Mouse (Mus musculus): ENCODE measurements around the gene Krr1. TPM values are rescaled to one million over a fixed set of nuclear protein-coding genes. Genes with fewer than 3 reads are reported as not detected.

Gene Krr1
- 59.6 and 68.7 TPM in 2 replicates for polyA plus RNA-seq (2014; fragmentation: Nextera tagmentation; extraction: Ambion mirVana)

DNA sequence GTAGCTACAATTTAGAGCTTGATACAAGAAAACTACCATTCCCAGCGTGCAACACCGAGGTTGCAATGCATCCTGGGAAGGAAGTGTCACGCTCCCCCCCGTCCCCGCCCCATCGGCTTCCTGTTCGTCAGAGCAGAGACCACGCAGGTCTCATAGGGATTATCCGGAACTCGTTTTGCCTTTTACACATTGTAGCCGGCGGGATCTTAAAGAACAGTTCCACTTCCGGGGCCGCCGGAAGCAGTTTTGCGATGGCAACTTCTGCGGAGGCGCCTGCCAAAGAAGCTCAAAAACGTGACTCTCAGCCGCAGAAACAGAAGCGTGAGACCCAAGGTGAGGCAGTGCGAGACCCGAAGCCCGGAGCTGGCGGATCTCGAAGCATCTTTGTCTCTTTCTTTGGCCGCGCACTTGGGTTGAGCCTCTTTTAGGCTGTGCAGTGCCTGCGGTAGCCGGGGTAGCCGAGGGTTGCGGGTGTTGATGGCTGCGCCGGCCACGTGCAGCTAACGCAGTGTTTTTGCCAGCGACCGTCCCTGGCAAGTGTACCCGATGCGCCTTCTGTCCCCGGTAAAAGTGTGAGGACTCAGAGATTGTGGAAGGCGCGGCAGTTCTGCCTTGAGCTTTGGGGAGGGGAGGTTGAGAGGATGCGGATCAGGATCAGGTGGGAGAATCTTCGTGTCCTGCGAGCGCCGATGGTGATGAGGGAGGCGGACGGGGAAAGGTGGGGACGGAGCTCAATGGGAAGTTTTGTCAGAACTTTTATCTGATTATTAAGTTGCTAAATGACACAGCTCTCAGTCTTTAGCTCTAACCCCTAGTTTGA is at the start of gene Krr1:
Gene Krr1, plus strand, starts transcription at position 123 of the 820 bp plus-strand sequence.
- peak within 1 kb of the TSS; percentile 73 for H3K4me2 ChIP-seq (replicated peaks; ENCODE audit: low read depth, low read length)
- 0% methylated on average over 51 of the region's 51 CpGs for WGBS
- no peaks in the 10 kb centered on the region for H3K4me1 ChIP-seq (replicated peaks; ENCODE audit: control insufficient read depth, insufficient read depth, low read length)
- peak; percentile 98 for ATAC-seq (ENCODE audit: low FRiP score)
- peak; percentile 97 for DNase-seq (ENCODE audit: low spot score)
- H3K27me3 ChIP-seq (ENCODE audit: control insufficient read depth, insufficient read depth, low read length): no peaks in the 10 kb centered on the region
- peak within 1 kb of the TSS; percentile 86 for H3K9ac ChIP-seq (ENCODE audit: low read depth, low read length)
- no peaks in the 10 kb centered on the region for H3K36me3 ChIP-seq (ENCODE audit: control insufficient read depth, insufficient read depth, low read length)
- H3K9me3 ChIP-seq (ENCODE audit: control insufficient read depth, low read length): no peaks in the 10 kb centered on the region
- no peak within 1 kb of the TSS for H3K27ac ChIP-seq (ENCODE audit: low read depth, low read length)
- peak within 1 kb of the TSS; percentile 85 for H3K4me3 ChIP-seq (ENCODE audit: low read depth, low read length)

DNA sequence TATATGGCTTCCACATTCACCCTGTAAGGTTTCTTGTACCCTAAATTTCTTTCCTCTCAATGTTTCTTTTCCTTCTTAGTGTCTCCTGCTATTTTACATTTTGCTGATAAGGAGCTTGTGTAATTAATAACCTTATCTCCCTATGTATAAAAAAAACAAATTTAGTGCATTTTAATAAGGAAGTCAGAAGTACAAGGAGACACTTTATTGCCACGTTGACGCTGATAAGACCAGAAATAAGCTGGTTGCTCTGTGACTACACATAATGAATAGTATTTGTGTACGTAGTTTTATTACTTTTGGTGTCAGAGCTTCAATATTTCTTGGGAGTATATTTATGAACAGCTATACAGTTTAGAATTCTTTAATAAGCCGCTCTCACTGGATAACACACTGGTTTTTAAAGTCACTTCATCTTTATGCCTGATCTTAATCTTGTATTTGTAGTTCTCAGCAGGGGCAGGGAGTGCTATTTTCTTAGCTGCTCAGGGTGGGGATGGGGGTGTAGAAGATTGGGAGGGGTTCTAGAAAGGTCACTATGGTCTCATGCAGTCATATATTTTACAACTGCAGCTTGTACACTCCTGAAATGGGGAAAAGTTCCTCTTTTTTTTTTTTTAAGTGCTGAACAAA is 48.8 kb upstream of the Krr1 start:
- Histone ChIP-seq H3K4me1 (replicated peaks; ENCODE audit: control insufficient read depth, insufficient read depth, low read length) (no peaks in the 10 kb centered on the region), H3K4me3 (ENCODE audit: low read depth, low read length) (no peak overlapping the region), H3K4me2 (replicated peaks; ENCODE audit: low read depth, low read length) (no peak overlapping the region), H3K9ac (ENCODE audit: low read depth, low read length) (no peak overlapping the region), H3K9me3 (ENCODE audit: control insufficient read depth, low read length) (no peaks in the 10 kb centered on the region), H3K36me3 (ENCODE audit: control insufficient read depth, insufficient read depth, low read length) (no peaks in the 10 kb centered on the region), H3K27ac (ENCODE audit: low read depth, low read length) (no peak overlapping the region), H3K27me3 (ENCODE audit: control insufficient read depth, insufficient read depth, low read length) (no peaks in the 10 kb centered on the region)
- DNase-seq (ENCODE audit: low spot score): no peak
- WGBS: 81% methylated on average over 4 of the region's 4 CpGs
- ATAC-seq (ENCODE audit: low FRiP score): no peak

DNA sequence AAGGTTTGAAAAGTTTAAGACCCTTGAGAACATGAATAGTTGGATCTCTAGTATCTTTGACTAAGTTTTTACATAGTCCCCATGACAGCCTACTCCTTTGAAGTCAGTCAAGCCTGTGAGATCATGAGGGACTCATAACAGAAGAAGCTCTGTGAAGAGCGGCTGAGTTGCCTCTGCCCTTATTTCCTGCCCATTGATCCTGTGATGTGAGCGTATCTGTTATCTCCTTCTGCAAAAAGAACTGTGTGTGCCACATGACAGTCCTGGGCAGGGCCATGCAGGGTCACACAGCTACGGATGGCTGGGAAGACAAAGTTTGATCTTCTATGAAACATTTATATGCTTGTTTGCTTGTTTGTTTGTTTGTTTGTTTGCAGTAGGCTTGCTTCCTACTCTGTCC is 48.3 kb upstream of the Krr1 start:
- no peaks in the 10 kb centered on the region for H3K4me1 ChIP-seq (replicated peaks; ENCODE audit: control insufficient read depth, insufficient read depth, low read length)
- DNase-seq (ENCODE audit: low spot score) (no peak), ATAC-seq (ENCODE audit: low FRiP score) (no peak)
- no peak overlapping the region for H3K4me2 ChIP-seq (replicated peaks; ENCODE audit: low read depth, low read length)
- no peaks in the 10 kb centered on the region for H3K9me3 ChIP-seq (ENCODE audit: control insufficient read depth, low read length)
- H3K36me3 ChIP-seq (ENCODE audit: control insufficient read depth, insufficient read depth, low read length): no peaks in the 10 kb centered on the region
- no peak overlapping the region for H3K4me3 ChIP-seq (ENCODE audit: low read depth, low read length)
- 51% methylated on average over 3 of the region's 3 CpGs for WGBS
- H3K27me3 ChIP-seq (ENCODE audit: control insufficient read depth, insufficient read depth, low read length): no peaks in the 10 kb centered on the region
- H3K27ac ChIP-seq (ENCODE audit: low read depth, low read length): no peak overlapping the region
- H3K9ac ChIP-seq (ENCODE audit: low read depth, low read length): no peak overlapping the region

- Histone ChIP-seq H3K27me3 (ENCODE audit: control insufficient read depth, insufficient read depth, low read length) (no peaks in the 10 kb centered on the region), H3K4me3 (ENCODE audit: low read depth, low read length) (no peak overlapping the region), H3K4me2 (replicated peaks; ENCODE audit: low read depth, low read length) (0 out of 2 replicates have a peak overlapping the region, but pooled peaks have one; percentile 14), H3K36me3 (ENCODE audit: control insufficient read depth, insufficient read depth, low read length) (no peaks in the 10 kb centered on the region), H3K9me3 (ENCODE audit: control insufficient read depth, low read length) (no peaks in the 10 kb centered on the region), H3K9ac (ENCODE audit: low read depth, low read length) (peak overlapping the region; percentile 37; the same call in 1 of the 2 replicates), H3K4me1 (replicated peaks; ENCODE audit: control insufficient read depth, insufficient read depth, low read length) (no peaks in the 10 kb centered on the region), H3K27ac (ENCODE audit: low read depth, low read length) (no peak overlapping the region)
- DNase-seq (ENCODE audit: low spot score): peak; percentile 42
- 0 out of 2 replicates have a peak, but pooled peaks have one; percentile 36 for ATAC-seq (ENCODE audit: low FRiP score)
- WGBS: 51% methylated on average over 12 of the region's 12 CpGs
Observed at GRCm38 (mm10) chr10:111924716-111925488, 47.6 kb upstream of the Krr1 start.

- WGBS: 3% methylated on average over 10 of the region's 10 CpGs
- Histone ChIP-seq H3K4me2 (replicated peaks; ENCODE audit: low read depth, low read length) (0 out of 2 replicates have a peak overlapping the region, but pooled peaks have one; percentile 14), H3K27me3 (ENCODE audit: control insufficient read depth, insufficient read depth, low read length) (no peaks in the 10 kb centered on the region), H3K36me3 (ENCODE audit: control insufficient read depth, insufficient read depth, low read length) (no peaks in the 10 kb centered on the region), H3K9ac (ENCODE audit: low read depth, low read length) (peak overlapping the region; percentile 37; the same call in 1 of the 2 replicates), H3K4me3 (ENCODE audit: low read depth, low read length) (no peak overlapping the region), H3K27ac (ENCODE audit: low read depth, low read length) (no peak overlapping the region), H3K9me3 (ENCODE audit: control insufficient read depth, low read length) (no peaks in the 10 kb centered on the region), H3K4me1 (replicated peaks; ENCODE audit: control insufficient read depth, insufficient read depth, low read length) (no peaks in the 10 kb centered on the region)
- ATAC-seq (ENCODE audit: low FRiP score): peak; percentile 75
- DNase-seq (ENCODE audit: low spot score): peak; percentile 99
Observed at GRCm38 (mm10) chr10:111925489-111925860, 47.0 kb upstream of the Krr1 start.

- no peak overlapping the region for H3K4me3 ChIP-seq (ENCODE audit: low read depth, low read length)
- H3K27me3 ChIP-seq (ENCODE audit: control insufficient read depth, insufficient read depth, low read length): no peaks in the 10 kb centered on the region
- no peak overlapping the region for H3K4me2 ChIP-seq (replicated peaks; ENCODE audit: low read depth, low read length)
- H3K27ac ChIP-seq (ENCODE audit: low read depth, low read length): no peak overlapping the region
- no peak overlapping the region for H3K9ac ChIP-seq (ENCODE audit: low read depth, low read length)
- H3K4me1 ChIP-seq (replicated peaks; ENCODE audit: control insufficient read depth, insufficient read depth, low read length): peaks cover 3% of the 10 kb centered on the region; the same call in 1 of the 2 replicates
- no peaks in the 10 kb centered on the region for H3K9me3 ChIP-seq (ENCODE audit: control insufficient read depth, low read length)
- DNase-seq (ENCODE audit: low spot score) (no peak), ATAC-seq (ENCODE audit: low FRiP score) (no peak)
- H3K36me3 ChIP-seq (ENCODE audit: control insufficient read depth, insufficient read depth, low read length): no peaks in the 10 kb centered on the region
- WGBS: 53% methylated on average over 11 of the region's 11 CpGs
Observed at GRCm38 (mm10) chr10:111932621-111933345, 39.7 kb upstream of the Krr1 start.

DNA sequence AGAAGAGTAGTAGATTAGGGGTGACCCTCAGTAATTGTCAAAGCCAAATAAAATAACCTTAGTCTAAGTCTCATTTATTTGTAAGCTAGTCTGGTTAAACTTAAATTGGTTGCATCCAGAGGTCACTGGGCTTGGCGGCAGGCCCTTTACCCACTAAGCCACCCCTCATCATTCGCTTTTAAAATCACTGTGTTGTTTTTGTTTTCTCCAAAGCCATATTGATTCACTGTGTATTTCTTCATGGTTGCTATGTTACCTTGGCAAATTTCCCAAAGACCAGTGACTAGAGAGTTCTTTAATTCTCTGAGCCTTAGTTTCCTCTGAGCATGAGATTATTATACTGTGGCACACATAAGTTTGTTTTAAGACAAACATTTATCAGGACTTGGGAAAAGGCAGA is 37.3 kb upstream of the Krr1 start:
- H3K4me3 ChIP-seq (ENCODE audit: low read depth, low read length): no peak overlapping the region
- ATAC-seq (ENCODE audit: low FRiP score): no peak
- WGBS: 96% methylated on average over 2 of the region's 2 CpGs
- no peaks in the 10 kb centered on the region for H3K9me3 ChIP-seq (ENCODE audit: control insufficient read depth, low read length)
- no peak for DNase-seq (ENCODE audit: low spot score)
- no peak overlapping the region for H3K9ac ChIP-seq (ENCODE audit: low read depth, low read length)
- no peaks in the 10 kb centered on the region for H3K36me3 ChIP-seq (ENCODE audit: control insufficient read depth, insufficient read depth, low read length)
- no peak overlapping the region for H3K27ac ChIP-seq (ENCODE audit: low read depth, low read length)
- no peaks in the 10 kb centered on the region for H3K27me3 ChIP-seq (ENCODE audit: control insufficient read depth, insufficient read depth, low read length)
- H3K4me1 ChIP-seq (replicated peaks; ENCODE audit: control insufficient read depth, insufficient read depth, low read length): peaks cover 3% of the 10 kb centered on the region; the same call in 1 of the 2 replicates
- no peak overlapping the region for H3K4me2 ChIP-seq (replicated peaks; ENCODE audit: low read depth, low read length)

DNA sequence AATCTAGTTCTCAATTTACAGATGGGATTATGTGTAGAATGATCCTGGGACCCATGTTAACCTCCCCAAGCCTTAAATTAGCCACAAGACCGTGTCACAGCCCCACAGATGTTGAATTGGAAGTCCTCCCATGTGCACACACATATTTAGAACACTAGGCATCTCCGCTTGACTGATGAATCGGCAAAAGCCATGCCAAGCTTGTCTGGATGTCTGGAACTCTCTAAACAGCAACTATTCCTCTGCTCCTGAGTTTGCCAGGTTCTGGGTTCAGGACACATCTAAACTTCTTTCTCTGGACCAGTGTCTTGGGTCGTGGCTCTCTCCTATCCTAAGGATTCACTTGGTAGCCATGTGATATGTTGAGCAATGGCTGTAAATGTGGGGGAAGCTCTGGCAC is 36.4 kb upstream of the Krr1 start:
- ATAC-seq (ENCODE audit: low FRiP score) (no peak), DNase-seq (ENCODE audit: low spot score) (no peak)
- Histone ChIP-seq H3K4me2 (replicated peaks; ENCODE audit: low read depth, low read length) (no peak overlapping the region), H3K36me3 (ENCODE audit: control insufficient read depth, insufficient read depth, low read length) (no peaks in the 10 kb centered on the region), H3K9ac (ENCODE audit: low read depth, low read length) (no peak overlapping the region), H3K9me3 (ENCODE audit: control insufficient read depth, low read length) (no peaks in the 10 kb centered on the region), H3K27me3 (ENCODE audit: control insufficient read depth, insufficient read depth, low read length) (no peaks in the 10 kb centered on the region), H3K4me3 (ENCODE audit: low read depth, low read length) (no peak overlapping the region), H3K27ac (ENCODE audit: low read depth, low read length) (no peak overlapping the region), H3K4me1 (replicated peaks; ENCODE audit: control insufficient read depth, insufficient read depth, low read length) (peaks cover 3% of the 10 kb centered on the region; the same call in 1 of the 2 replicates)
- 87% methylated on average over 4 of the region's 4 CpGs for WGBS

All from hindbrain, embryonic 11.5 days (tissue).